Mouse (Mus musculus) MEL (cell line): ENCODE measurements around the gene Zeb2. TPM values are rescaled to one million over a fixed set of nuclear protein-coding genes. Genes with fewer than 3 reads are reported as not detected.

ENCODE experiments used
- DNase-seq: peaks from one replicate; pipeline ENCODE4 v3.0.0; 2011; ENCODE audit warnings: low read depth, low spot score
- H3K27ac ChIP-seq: 2 replicates; pipeline ENCODE4 v1.5.1; 2012; ENCODE audit warnings: low read depth, mild to moderate bottlenecking, control low read depth, low read length, moderate library complexity; ENCODE audit not compliant: control insufficient read depth
- H3K27me3 ChIP-seq, 2 experiments: fragments of 150-350 bp in 1 of 2; sonication (generic) in 1 of 2; 2 replicates each; pipeline ENCODE4 v1.6.1; 2012; ENCODE audit warnings: low read length in 2 of 2, mild to moderate bottlenecking in 2 of 2, improper control_type of control experiment in 1 of 2, moderate library complexity in 1 of 2; ENCODE audit not compliant: insufficient read depth in 2 of 2, control insufficient read depth in 1 of 2
- H3K36me3 ChIP-seq, 2 experiments: 2 replicates each; pipeline ENCODE4 v1.6.1; 2012 to 2014; ENCODE audit warnings: low read length in 2 of 2, improper control_type of control experiment in 1 of 2, inconsistent platforms in 1 of 2, mild to moderate bottlenecking in 1 of 2; ENCODE audit not compliant: insufficient read depth in 2 of 2, control insufficient read depth in 1 of 2
- H3K4me1 ChIP-seq, 2 experiments: fragments of 150-350 bp in 1 of 2; sonication (generic) in 1 of 2; 2 replicates each; pipeline ENCODE4 v1.6.1; 2012; ENCODE audit warnings: low read length in 2 of 2, improper control_type of control experiment in 1 of 2, mild to moderate bottlenecking in 1 of 2; ENCODE audit not compliant: insufficient read depth in 2 of 2, control insufficient read depth in 1 of 2
- H3K4me3 ChIP-seq, 2 experiments: fragments of 150-350 bp in 1 of 2; sonication (generic) in 1 of 2; 2 replicates each; pipeline ENCODE4 v1.5.1; 2012; ENCODE audit warnings: low read depth in 2 of 2, low read length in 2 of 2, mild to moderate bottlenecking in 2 of 2, moderate library complexity in 2 of 2, control low read depth in 1 of 2, improper control_type of control experiment in 1 of 2; ENCODE audit not compliant: control insufficient read depth in 1 of 2, insufficient read depth in 1 of 2
- H3K79me2 ChIP-seq: 2 replicates; pipeline ENCODE4 v1.6.1; 2012; ENCODE audit warnings: mild to moderate bottlenecking, low read length, moderate library complexity; ENCODE audit not compliant: control insufficient read depth, poor library complexity, insufficient read depth
- H3K9ac ChIP-seq: 2 replicates; pipeline ENCODE4 v1.6.1; 2012; ENCODE audit warnings: low read depth, mild to moderate bottlenecking, control low read depth, low read length, moderate library complexity; ENCODE audit not compliant: control insufficient read depth, poor library complexity, severe bottlenecking
- H3K9me3 ChIP-seq: fragments of 150-350 bp; sonication (generic); replicated peaks from 2 replicates; pipeline ENCODE4 v1.6.1; 2012; ENCODE audit warnings: mild to moderate bottlenecking, low read length, improper control_type of control experiment, moderate library complexity; ENCODE audit not compliant: insufficient read depth
- BHLHE40 ChIP-seq: IDR thresholded peaks from 2 replicates; pipeline ENCODE4 v1.6.1; 2012; ENCODE audit warnings: low read depth, mild to moderate bottlenecking, inconsistent platforms, low read length, improper control_type of control experiment, borderline replicate concordance
- CHD2 ChIP-seq: IDR thresholded peaks from 2 replicates; pipeline ENCODE4 v1.6.1; 2011; ENCODE audit warnings: low read length, improper control_type of control experiment
- CTCF ChIP-seq, 3 experiments: IDR thresholded peaks in 2 of 3; conservative IDR thresholded peaks in 1 of 3; 2 replicates each; pipeline ENCODE4 v1.5.1; 2011 to 2012; ENCODE audit warnings: low read length in 3 of 3, low read depth in 2 of 3, mild to moderate bottlenecking in 2 of 3, improper control_type of control experiment in 1 of 3, inconsistent platforms in 1 of 3, mixed read lengths in 1 of 3, moderate library complexity in 1 of 3; ENCODE audit not compliant: control insufficient read depth in 1 of 3, insufficient read depth in 1 of 3, poor library complexity in 1 of 3, severe bottlenecking in 1 of 3
- ELF1 ChIP-seq: IDR thresholded peaks from 2 replicates; pipeline ENCODE4 v1.6.1; 2014; ENCODE audit warnings: low read depth, mild to moderate bottlenecking, inconsistent platforms, low read length, improper control_type of control experiment, moderate library complexity
- EP300 ChIP-seq, 2 experiments: IDR thresholded peaks; 2 replicates each; pipeline ENCODE4 v1.6.1; 2011; ENCODE audit warnings: improper control_type of control experiment in 2 of 2, low read length in 2 of 2, low read depth in 1 of 2, mild to moderate bottlenecking in 1 of 2
- ETS1 ChIP-seq: IDR thresholded peaks from 2 replicates; pipeline ENCODE4 v1.6.1; 2012; ENCODE audit warnings: low read depth, mild to moderate bottlenecking, inconsistent platforms, low read length, improper control_type of control experiment, moderate library complexity
- GABPA ChIP-seq: IDR thresholded peaks from 2 replicates; pipeline ENCODE4 v1.6.1; 2012; ENCODE audit warnings: low read depth, mild to moderate bottlenecking, inconsistent platforms, low read length, improper control_type of control experiment, moderate library complexity
- JUND ChIP-seq: IDR thresholded peaks from 2 replicates; pipeline ENCODE4 v1.6.1; 2011; ENCODE audit warnings: low read depth, mild to moderate bottlenecking, improper control_type of control experiment, low read length
- MAFK ChIP-seq: IDR thresholded peaks from 2 replicates; pipeline ENCODE4 v1.6.1; 2011; ENCODE audit warnings: low read depth, mild to moderate bottlenecking, low read length, improper control_type of control experiment, borderline replicate concordance
- MAX ChIP-seq: IDR thresholded peaks from 2 replicates; pipeline ENCODE4 v1.6.1; 2011; ENCODE audit warnings: low read length, improper control_type of control experiment
- MAZ ChIP-seq: IDR thresholded peaks from 2 replicates; pipeline ENCODE4 v1.6.1; 2012; ENCODE audit warnings: low read depth, mild to moderate bottlenecking, inconsistent platforms, low read length, improper control_type of control experiment
- MEF2A ChIP-seq: IDR thresholded peaks from 2 replicates; pipeline ENCODE4 v1.6.1; 2014; ENCODE audit warnings: low read depth, mild to moderate bottlenecking, inconsistent platforms, low read length, improper control_type of control experiment; ENCODE audit not compliant: poor library complexity, insufficient replicate concordance, severe bottlenecking; ENCODE audit errors: extremely low read depth
- MXI1 ChIP-seq: IDR thresholded peaks from 2 replicates; pipeline ENCODE4 v1.6.1; 2011; ENCODE audit warnings: mild to moderate bottlenecking, low read depth, low read length, improper control_type of control experiment
- MYB ChIP-seq: IDR thresholded peaks from 2 replicates; pipeline ENCODE4 v1.6.1; 2011; ENCODE audit warnings: mild to moderate bottlenecking, low read depth, low read length, improper control_type of control experiment
- MYC ChIP-seq: IDR thresholded peaks from 2 replicates; pipeline ENCODE4 v1.6.1; 2011; ENCODE audit warnings: low read depth, mild to moderate bottlenecking, low read length, improper control_type of control experiment, moderate library complexity
- NELFE ChIP-seq: IDR thresholded peaks from 2 replicates; pipeline ENCODE4 v1.6.1; 2011; ENCODE audit warnings: low read depth, low read length, improper control_type of control experiment
- POLR2A ChIP-seq, 2 experiments: IDR thresholded peaks; 2 replicates each; pipeline ENCODE4 v1.6.1; 2011 to 2012; ENCODE audit warnings: low read length in 2 of 2, mild to moderate bottlenecking in 2 of 2, control low read depth in 1 of 2, improper control_type of control experiment in 1 of 2, low read depth in 1 of 2, moderate library complexity in 1 of 2; ENCODE audit not compliant: control insufficient read depth in 1 of 2, insufficient read depth in 1 of 2, poor library complexity in 1 of 2
- RCOR1 ChIP-seq: IDR thresholded peaks from 2 replicates; pipeline ENCODE4 v1.6.1; 2012; ENCODE audit warnings: low read depth, mild to moderate bottlenecking, inconsistent platforms, low read length, improper control_type of control experiment
- SIN3A ChIP-seq: IDR thresholded peaks from 2 replicates; pipeline ENCODE4 v1.6.1; 2012; ENCODE audit warnings: low read length, improper control_type of control experiment, inconsistent platforms
- SMC3 ChIP-seq: IDR thresholded peaks from 2 replicates; pipeline ENCODE4 v1.6.1; 2011; ENCODE audit warnings: low read depth, low read length, improper control_type of control experiment
- TAL1 ChIP-seq: IDR thresholded peaks from 2 replicates; pipeline ENCODE4 v1.6.1; 2012; ENCODE audit warnings: mild to moderate bottlenecking, inconsistent platforms, low read length, moderate library complexity, mixed read lengths
- TBP ChIP-seq: IDR thresholded peaks from 2 replicates; pipeline ENCODE4 v1.8.0; 2011; ENCODE audit warnings: low read depth, low read length, improper control_type of control experiment
- TCF12 ChIP-seq: IDR thresholded peaks from 2 replicates; pipeline ENCODE4 v1.6.1; 2014; ENCODE audit warnings: low read depth, mild to moderate bottlenecking, inconsistent platforms, low read length, improper control_type of control experiment, moderate library complexity
- UBTF ChIP-seq: IDR thresholded peaks from 2 replicates; pipeline ENCODE4 v1.6.1; 2012; ENCODE audit warnings: low read depth, mild to moderate bottlenecking, inconsistent platforms, low read length, improper control_type of control experiment, moderate library complexity, borderline replicate concordance; ENCODE audit not compliant: insufficient read depth
- USF1 ChIP-seq: IDR thresholded peaks from 2 replicates; pipeline ENCODE4 v1.6.1; 2014; ENCODE audit warnings: low read depth, mild to moderate bottlenecking, inconsistent platforms, low read length, improper control_type of control experiment, moderate library complexity
- USF2 ChIP-seq, 2 experiments: IDR thresholded peaks; 2 replicates each; pipeline ENCODE4 v1.6.1; 2011 to 2012; ENCODE audit warnings: improper control_type of control experiment in 2 of 2, low read length in 2 of 2, borderline replicate concordance in 1 of 2, inconsistent platforms in 1 of 2, low read depth in 1 of 2, mild to moderate bottlenecking in 1 of 2; ENCODE audit not compliant: insufficient read depth in 1 of 2
- ZC3H11A ChIP-seq: IDR thresholded peaks from 2 replicates; pipeline ENCODE4 v1.6.1; 2012; ENCODE audit warnings: low read depth, mild to moderate bottlenecking, inconsistent platforms, low read length, improper control_type of control experiment
- polyA plus RNA-seq, 2 experiments: library from polyadenylated mRNA; stranded (reverse) in 1 of 2; unstranded in 1 of 2; fragments of >175 nt in 1 of 2; fragments of >200 nt in 1 of 2; gene quantifications; 2 replicates each; pipeline versions ENCODE4 v1.2.1 to v1.2.4; 2012; ENCODE audit warnings: low replicate concordance in 2 of 2, low read depth in 1 of 2; ENCODE audit not compliant: insufficient read length in 2 of 2, insufficient read depth in 1 of 2, missing spikeins in 1 of 2
- total RNA-seq: library from RNA; depleted of rRNA; stranded (reverse); fragments of 300-350 nt; gene quantifications from 2 replicates; pipeline ENCODE4 v1.2.3, GENCODE M21; 2012

Gene Zeb2
- total and polyA plus RNA-seq, 3 experiments: 12.8 to 12.9 TPM; not detected in 1

DNA sequence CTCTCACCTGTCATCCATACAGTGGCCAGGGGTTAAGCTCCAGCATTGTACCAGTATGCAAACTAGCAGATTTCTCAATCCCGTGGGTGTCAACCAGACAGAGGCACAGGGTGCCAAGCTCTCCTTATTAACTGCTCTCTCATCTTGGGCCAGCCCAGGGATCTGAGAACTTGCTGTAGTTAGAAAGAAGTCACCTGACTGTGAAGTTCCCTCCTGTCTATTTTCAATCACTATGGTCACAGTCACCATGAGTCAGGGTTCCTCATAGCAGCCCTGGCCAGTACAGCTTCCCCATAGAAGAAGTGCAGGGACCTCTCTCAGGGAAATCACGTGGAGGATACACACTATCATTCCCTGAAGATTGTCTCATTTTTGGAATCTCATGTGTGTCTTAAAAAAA, 67.9 kb downstream of the Zeb2 start:
- peak; percentile 80 for DNase-seq
- Histone ChIP-seq H3K4me3 (no peak overlapping the region), H3K9ac (no peak overlapping the region), H3K27ac (no peak overlapping the region), H3K27me3 (no peaks in the 10 kb centered on the region), H3K36me3 (peaks cover 0 to 47% of the 10 kb centered on the region in 2 experiments; a peak in 3 of 4 replicates), H3K4me1 (peaks cover 26 to 41% of the 10 kb centered on the region in 2 experiments), H3K9me3 (no peaks in the 10 kb centered on the region), H3K79me2 (peaks cover 18% of the 10 kb centered on the region; the same call in 1 of the 2 replicates)
- TF ChIP-seq USF1 (peak; percentile 84), EP300 (IDR thresholded peaks at IDR 0.05; ENCODE audit: low read depth in 1 of 2, low read length in 2 of 2) (peak in 1 of 2 experiments; percentile 39; a peak in 1 of 4 replicates), SMC3 (no peak), USF2 (IDR thresholded peaks at IDR 0.05; ENCODE audit: borderline replicate concordance in 1 of 2, insufficient read depth in 1 of 2, low read depth in 1 of 2, low read length in 2 of 2) (0 out of 4 replicates have a peak, but pooled peaks of 1 of the 2 experiments have one; percentile 27), JUND (no peak), UBTF (no peak), BHLHE40 (peak; percentile 58; the same call in 1 of the 2 replicates), MXI1 (peak; percentile 72), MAX (peak; percentile 64; the same call in 1 of the 2 replicates), ETS1 (peak; percentile 50; the same call in 1 of the 2 replicates), TCF12 (no peak), GABPA (peak; percentile 81), MEF2A (no peak), MYC (0 out of 2 replicates have a peak, but pooled peaks have one; percentile 19), NELFE (no peak), MAFK (peak; percentile 39; the same call in 1 of the 2 replicates), RCOR1 (no peak), TAL1 (no peak)

DNA sequence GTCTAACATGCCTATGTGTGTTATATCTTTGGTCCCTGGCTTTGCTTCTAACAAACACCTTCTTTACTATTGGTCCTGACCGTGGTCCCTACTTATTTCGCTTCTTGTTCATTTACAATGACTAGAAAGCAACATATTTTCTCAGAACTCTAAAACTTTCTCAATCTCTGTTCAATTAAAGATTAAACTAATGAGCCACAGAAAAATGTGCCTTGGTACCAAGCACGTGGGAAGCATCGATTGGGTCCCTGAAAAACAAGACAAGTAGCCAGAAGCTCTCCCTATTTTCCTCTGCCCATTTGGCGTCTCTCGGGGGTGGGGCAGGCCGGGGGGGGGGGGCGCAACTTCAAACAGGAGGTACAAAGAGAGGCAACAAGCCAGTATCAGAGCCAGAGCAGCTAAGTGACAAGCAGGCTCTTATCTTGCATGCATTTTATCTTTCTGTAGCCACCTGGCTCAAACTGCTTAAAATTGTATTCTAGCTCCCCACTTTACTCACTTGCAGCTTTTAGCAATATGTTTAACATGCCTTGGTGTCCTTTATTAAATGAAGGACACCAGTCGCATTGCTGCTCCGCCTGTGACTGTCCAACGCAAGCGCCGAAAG, 76.4 kb downstream of the Zeb2 start:
- peak; percentile 75 for DNase-seq
- peaks cover 38 to 55% of the 10 kb centered on the region in 2 experiments for H3K4me1 ChIP-seq
- H3K4me3 ChIP-seq: peak overlapping the region; percentile 25; a peak in 2 of 4 replicates
- peak overlapping the region; percentile 34 for H3K9ac ChIP-seq
- no peaks in the 10 kb centered on the region for H3K27me3 ChIP-seq
- no peaks in the 10 kb centered on the region for H3K9me3 ChIP-seq
- peaks cover 0 to 57% of the 10 kb centered on the region in 2 experiments; a peak in 2 of 4 replicates for H3K36me3 ChIP-seq
- H3K79me2 ChIP-seq: peaks cover 13% of the 10 kb centered on the region
- peak overlapping the region; percentile 90 for H3K27ac ChIP-seq
- TF ChIP-seq MAZ (peak; percentile 97), MYC (0 out of 2 replicates have a peak, but pooled peaks have one; percentile 47), POLR2A (IDR thresholded peaks at IDR 0.05; ENCODE audit: control insufficient read depth in 1 of 2, insufficient read depth in 1 of 2, low read depth in 1 of 2, low read length in 2 of 2, poor library complexity in 1 of 2) (no peak), RCOR1 (peak; percentile 90), ELF1 (0 out of 2 replicates have a peak, but pooled peaks have one; percentile 21), USF2 (IDR thresholded peaks at IDR 0.05; ENCODE audit: borderline replicate concordance in 1 of 2, insufficient read depth in 1 of 2, low read depth in 1 of 2, low read length in 2 of 2) (no peak), CTCF (IDR thresholded peaks at IDR 0.05 in 2 of 3, conservative IDR thresholded peaks at IDR 0.05 in 1 of 3; ENCODE audit: control insufficient read depth in 1 of 3, insufficient read depth in 1 of 3, low read depth in 2 of 3, low read length in 3 of 3, poor library complexity in 1 of 3, severe bottlenecking in 1 of 3) (no peak), SIN3A (peak; percentile 76), ZC3H11A (no peak), CHD2 (no peak; the same call in 1 of the 2 replicates), MXI1 (peak; percentile 54; the same call in 1 of the 2 replicates), MYB (peak; percentile 62; the same call in 1 of the 2 replicates), ETS1 (peak; percentile 95), BHLHE40 (peak; percentile 9; the same call in 1 of the 2 replicates), SMC3 (no peak), TCF12 (peak; percentile 98), TAL1 (peak; percentile 88), TBP (0 out of 2 replicates have a peak, but pooled peaks have one; percentile 51), JUND (no peak)
